Mouse (Mus musculus) liver, embryonic 14.5 days (tissue): ENCODE data around the gene H2-Q7.

Source experiments
- CTCF ChIP-seq: IDR thresholded peaks from 2 replicates; pipeline ENCODE4 v1.5.1; 2016; ENCODE audit warnings: antibody characterized with exemption, low read depth, control low read depth
- EP300 ChIP-seq: IDR thresholded peaks from 2 replicates; pipeline ENCODE4 v1.6.1; 2016; ENCODE audit warnings: antibody characterized with exemption, low read depth

GRCm38 (mm10) chr17:35469842-35470751 is 31.1 kb downstream of the H2-Q7 start, which contains the start of gene H2-Q10:
- TF ChIP-seq CTCF (no peak), EP300 (no peak)
